Mouse (Mus musculus) heart, adult 18-20 months (tissue): ENCODE measurements around the gene 4933415F23Rik. TPM values are rescaled to one million over a fixed set of nuclear protein-coding genes. Genes with fewer than 3 reads are reported as not detected.

Source experiments
- DNase-seq, 2 experiments: peaks; one replicate each; pipeline ENCODE4 v3.0.0; 2021 to 2022; ENCODE audit warnings: mixed read lengths in 1 of 2
- long read RNA-seq, 2 experiments: library from polyadenylated mRNA; stranded (forward); transcript quantifications; one replicate each; pipeline ENCODE4 v2.0.0; 2021
- total RNA-seq, 2 experiments: library from RNA; stranded (reverse); gene quantifications; 2 replicates each; pipeline ENCODE4 v1.2.3; 2021

Gene 4933415F23Rik
- total RNA-seq: not detected
- long read RNA-seq, experiment 1: 0 reads
- long read RNA-seq, experiment 2: 0 reads

- no peak for DNase-seq
These were observed at the start of gene 4933415F23Rik for GRCm38 (mm10) chr1:23102021-23102420. 4933415F23Rik (minus strand) TSS chr1:23102253.

GRCm38 (mm10) chr1:23151722-23152121 lies 49.7 kb upstream of the 4933415F23Rik start:
- DNase-seq: no peak

GRCm38 (mm10) chr1:23146198-23146873 lies 44.3 kb upstream of the 4933415F23Rik start:
- DNase-seq: peak; percentile 27 to 31

- DNase-seq: no peak
These were observed 39.2 kb upstream of the 4933415F23Rik start for GRCm38 (mm10) chr1:23141121-23141811.

GRCm38 (mm10) chr1:23140530-23140929 lies 38.5 kb upstream of the 4933415F23Rik start:
- peak; percentile 15 to 79 for DNase-seq

- DNase-seq: peak in 1 of 2 experiments; percentile 24
These were observed 18.8 kb upstream of the 4933415F23Rik start for GRCm38 (mm10) chr1:23120901-23121300.

GRCm38 (mm10) chr1:23119406-23119805 lies 17.4 kb upstream of the 4933415F23Rik start:
- DNase-seq: no peak

GRCm38 (mm10) chr1:23117423-23117822 lies 15.4 kb upstream of the 4933415F23Rik start:
- DNase-seq: peak; percentile 45 to 66

GRCm38 (mm10) chr1:23109191-23109590 lies 7.1 kb upstream of the 4933415F23Rik start:
- DNase-seq: peak in 1 of 2 experiments; percentile 68

- DNase-seq: no peak
These were observed 828 bp upstream of the 4933415F23Rik start for GRCm38 (mm10) chr1:23102881-23103280.

GRCm38 (mm10) chr1:23099791-23100190 lies 2.3 kb downstream of the 4933415F23Rik start:
- DNase-seq: no peak

GRCm38 (mm10) chr1:23098451-23098850 lies 3.6 kb downstream of the 4933415F23Rik start:
- DNase-seq: no peak

- DNase-seq: no peak
These were observed 4.1 kb downstream of the 4933415F23Rik start for GRCm38 (mm10) chr1:23097996-23098395.

GRCm38 (mm10) chr1:23067715-23068114 lies 34.3 kb downstream of the 4933415F23Rik start:
- no peak for DNase-seq

- DNase-seq: no peak
These were observed 37.2 kb downstream of the 4933415F23Rik start for GRCm38 (mm10) chr1:23064717-23065475.

GRCm38 (mm10) chr1:23063946-23064345 lies 38.1 kb downstream of the 4933415F23Rik start:
- DNase-seq: no peak

GRCm38 (mm10) chr1:23061614-23062373 lies 40.3 kb downstream of the 4933415F23Rik start:
- DNase-seq: peak; percentile 40 to 65

GRCm38 (mm10) chr1:23060056-23060455 lies 42.0 kb downstream of the 4933415F23Rik start:
- DNase-seq: no peak
